Mouse (Mus musculus) liver, adult 2 months (tissue): ENCODE results near the gene Smok3b.

Experiments
- CTCF ChIP-seq: fragments of 200-500 bp; IDR thresholded peaks from 2 replicates; pipeline ENCODE4 v1.5.1; 2011; ENCODE audit warnings: low read depth, low read length, control low read depth
- POLR2A ChIP-seq: fragments of 200-500 bp; IDR thresholded peaks from 2 replicates; pipeline ENCODE4 v1.6.1; 2011; ENCODE audit warnings: low read length, control low read depth; ENCODE audit not compliant: insufficient read depth; ENCODE audit errors: extremely low read depth

DNA sequence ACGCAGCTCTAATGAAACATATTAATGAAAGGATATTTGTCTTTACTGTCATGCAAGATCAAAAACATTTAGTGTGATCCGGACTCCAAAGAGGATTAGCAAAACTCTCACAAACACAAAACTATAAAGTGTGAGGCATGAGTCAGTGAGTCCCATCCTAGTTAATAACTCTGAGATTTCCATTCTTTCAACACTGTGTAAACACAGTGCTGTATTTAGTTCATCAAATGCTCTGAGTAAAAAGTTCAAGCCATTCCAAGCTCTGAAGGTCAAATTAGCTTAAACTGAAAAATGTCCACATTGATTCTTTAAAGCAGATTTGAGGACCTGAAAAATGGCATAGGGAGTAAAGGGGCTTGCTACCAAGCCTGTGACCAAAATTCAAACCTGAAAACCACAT, 42.1 kb upstream of the Smok3b start:
- TF ChIP-seq CTCF: no peak
- TF ChIP-seq POLR2A: no peak
